Comparison of ENCODE assay signal across 10 mouse cellular contexts in the genomic region with DNA sequence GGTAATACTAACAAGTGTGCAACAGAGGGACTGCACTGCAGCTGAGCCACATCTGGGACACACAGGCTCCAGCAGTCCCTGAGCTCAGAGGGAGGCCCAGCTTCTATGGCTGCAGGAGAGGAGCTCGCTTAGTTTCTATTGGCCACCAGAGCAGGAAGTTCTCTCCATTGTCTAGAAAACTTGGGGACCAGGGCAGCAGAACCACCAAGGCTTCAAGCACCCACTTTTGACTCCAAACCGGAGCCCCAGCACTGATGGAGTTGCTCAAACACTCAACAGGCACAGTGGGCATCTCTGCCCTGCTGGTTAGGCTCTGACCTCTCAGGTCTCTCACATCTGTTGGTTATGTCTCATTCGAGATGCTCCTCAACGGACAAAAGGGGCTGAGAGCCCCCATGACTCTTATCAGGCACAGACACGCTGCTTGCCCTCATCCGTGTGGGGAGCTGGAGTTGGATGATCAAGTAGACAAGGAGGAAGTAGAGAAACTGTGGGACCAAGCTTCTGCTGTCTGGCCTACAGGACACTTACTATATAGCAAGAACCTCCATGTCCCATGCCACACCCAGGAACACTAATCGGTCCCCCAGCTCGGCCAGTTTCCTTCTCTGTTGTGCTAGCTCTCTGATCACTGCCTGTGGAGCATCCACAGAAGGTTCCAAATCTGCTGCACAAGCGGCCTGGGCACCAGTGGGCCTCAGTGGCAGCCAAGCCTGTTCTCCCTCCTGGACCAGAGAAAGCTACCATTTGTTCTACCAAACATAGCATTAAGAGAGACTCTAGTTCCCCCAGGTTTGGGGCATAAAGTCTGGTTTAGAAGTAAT. TPM values are rescaled to one million over a fixed set of nuclear protein-coding genes. Genes with fewer than 3 reads are reported as not detected.
DNase-seq lines count a peak whose midpoint lies in the region; TF ChIP-seq lines count a peak whose summit lies in the region.
"Had no signal": no experiment of that assay in that cellular context is flagged by ENCODE, and none has a peak within 500 bp of the region (broad histone marks: within the 10 kb centered on the region; RNA-seq: fewer than 3 reads in every experiment).

No protein-coding gene starts in this region.

- no peak for TF ChIP-seq POLR2A in kidney, adult 2 months (IDR thresholded peaks at IDR 0.05; ENCODE audit: low read depth, low read length)

- no peak for TF ChIP-seq CTCF in kidney, adult 2 months (conservative IDR thresholded peaks at IDR 0.05; ENCODE audit: insufficient read depth, insufficient read length, low read depth, low read length)
- no peak for TF ChIP-seq CTCF in left cerebral cortex, adult 2 months (IDR thresholded peaks at IDR 0.05)

- intact Hi-C loops in left cerebral cortex, adult 2 months (cut with DNase I), result no loop called here

- DNase-seq in kidney, adult 2 months, result no peak
- no peak for DNase-seq in kidney, adult 11 months
- peak; percentile 82 for DNase-seq in c-Kit-positive CD71-positive TER-119-positive erythroid progenitor cells, embryonic 14.5 days (ENCODE audit: low spot score)
- DNase-seq in limb, embryonic 10.5 days (ENCODE audit: low spot score), result no peak
- peak; percentile 32 to 56 for DNase-seq in spleen, postnatal 36 days (ENCODE audit: low spot score in 2 of 2)
- no peak for DNase-seq in left cerebral cortex, adult 9 months (ENCODE audit: low spot score in 2 of 2)
- no peak for DNase-seq in left cerebral cortex, adult 2 months (ENCODE audit: extremely low spot score in 1 of 2, low spot score in 2 of 2)
- DNase-seq in B cell, adult 2 months, result no peak
- DNase-seq: right cerebral cortex, postnatal 25 days had no signal

- WGBS in kidney, adult 2 months, result 85% methylated on average over 9 of the region's 9 CpGs
- 84% methylated on average over 9 of the region's 9 CpGs for WGBS in limb, embryonic 10.5 days

- peak overlapping the region; percentile 98 for H3K27ac ChIP-seq in kidney, adult 2 months (ENCODE audit: insufficient read depth, low read depth, low read length)
- 0 out of 2 replicates have a peak overlapping the region, but pooled peaks have one; percentile 61 for H3K27ac ChIP-seq in limb, embryonic 10.5 days
- H3K27ac ChIP-seq in left cerebral cortex, adult 2 months, result no peak overlapping the region

- H3K27me3 ChIP-seq in kidney, adult 2 months (replicated peaks; ENCODE audit: control insufficient read depth, insufficient read depth, low read length), result no peaks in the 10 kb centered on the region
- no peaks in the 10 kb centered on the region for H3K27me3 ChIP-seq in limb, embryonic 10.5 days (ENCODE audit: low read depth, poor library complexity, severe bottlenecking)

- H3K36me3 ChIP-seq in kidney, adult 2 months (ENCODE audit: control insufficient read depth, insufficient read depth, low read length), result no peaks in the 10 kb centered on the region
- peaks cover 34% of the 10 kb centered on the region for H3K36me3 ChIP-seq in limb, embryonic 10.5 days

- peak overlapping the region; percentile 57; the same call in 1 of the 2 replicates for H3K4me3 ChIP-seq in kidney, adult 2 months (ENCODE audit: insufficient read depth, low read depth, low read length)
- no peak overlapping the region for H3K4me3 ChIP-seq in limb, embryonic 10.5 days
- no peak overlapping the region for H3K4me3 ChIP-seq in left cerebral cortex, adult 2 months

- H3K4me1 ChIP-seq in kidney, adult 2 months (ENCODE audit: control insufficient read depth, insufficient read depth, low read length), result peaks cover 54% of the 10 kb centered on the region
- peaks cover 37% of the 10 kb centered on the region for H3K4me1 ChIP-seq in limb, embryonic 10.5 days

- H3K9me3 ChIP-seq in limb, embryonic 10.5 days (replicated peaks), result no peaks in the 10 kb centered on the region

RNA-seq across cellular contexts. Expression of a gene that starts 1.8 kb away (rescaled TPM):
- polyA plus RNA-seq in kidney, adult 2 months (2012; rRNA removed), result 26.1 and 26.7 TPM in 2 replicates
- polyA plus RNA-seq in limb, embryonic 10.5 days (2016; fragmentation: Nextera tagmentation; extraction: Ambion mirVana), result 1.7 and 2.0 TPM in 2 replicates
- total RNA-seq in left cerebral cortex, adult 2 months (2021), result under 1 TPM in 1 of 2 experiments, not detected in 1; 0.52 TPM

RNA-seq across cellular contexts. Expression of a gene that starts 10.3 kb away (rescaled TPM):
- 5.0 and 5.7 TPM in 2 replicates for polyA plus RNA-seq in kidney, adult 2 months (2012; rRNA removed)
- polyA plus RNA-seq in limb, embryonic 10.5 days (2016; fragmentation: Nextera tagmentation; extraction: Ambion mirVana), result 1.0 and 1.1 TPM in 2 replicates
- not detected for total RNA-seq in left cerebral cortex, adult 2 months (2021)
- total RNA-seq: monocyte, adult 5-6 weeks had no signal

RNA-seq across cellular contexts. Expression of a gene that starts 31.5 kb away (rescaled TPM):
- 20.5 and 24.1 TPM in 2 replicates for polyA plus RNA-seq in kidney, adult 2 months (2012; rRNA removed)
- 47.9 and 52.2 TPM in 2 replicates for polyA plus RNA-seq in limb, embryonic 10.5 days (2016; fragmentation: Nextera tagmentation; extraction: Ambion mirVana)
- 10 to 100 TPM; 46.7 to 50.1 TPM for total RNA-seq in left cerebral cortex, adult 2 months (2021)

RNA-seq across cellular contexts. Expression of a gene that starts 31.7 kb away (rescaled TPM):
- 16.9 and 18.8 TPM in 2 replicates for polyA plus RNA-seq in kidney, adult 2 months (2012; rRNA removed)
- polyA plus RNA-seq in limb, embryonic 10.5 days (2016; fragmentation: Nextera tagmentation; extraction: Ambion mirVana), result 30.4 and 34.6 TPM in 2 replicates
- total RNA-seq in left cerebral cortex, adult 2 months (2021), result 10 to 100 TPM; 27.1 to 29.4 TPM

RNA-seq across cellular contexts. Expression of a gene that starts 43.3 kb away (rescaled TPM):
- polyA plus RNA-seq in kidney, adult 2 months (2012; rRNA removed), result 104 and 132 TPM in 2 replicates
- 0.05 and 0.18 TPM in 2 replicates for polyA plus RNA-seq in limb, embryonic 10.5 days (2016; fragmentation: Nextera tagmentation; extraction: Ambion mirVana)
- under 1 TPM; 0.36 to 0.79 TPM for total RNA-seq in left cerebral cortex, adult 2 months (2021)
- total RNA-seq: monocyte, adult 5-6 weeks had no signal

Comparison
In these comparisons a context has a peak if more than half of its experiments do, and no peak if none do; other contexts are left out.
1. DNase-seq: peak in c-Kit-positive CD71-positive TER-119-positive erythroid progenitor cells, embryonic 14.5 days (single experiment) and spleen, postnatal 36 days (2 of 2); none in kidney, adult 2 months (single experiment), kidney, adult 11 months (single experiment), limb, embryonic 10.5 days (single experiment), left cerebral cortex, adult 9 months (0 of 2), left cerebral cortex, adult 2 months (0 of 2) and B cell, adult 2 months (0 of 2).